Comparison of ENCODE assay signal across 25 mouse cellular contexts in genomic region chr2:59049686-59050085, GRCm38 (mm10).
DNase-seq lines count a peak whose midpoint lies in the region; ATAC-seq lines count a peak whose summit lies in the region.
"Had no signal": no experiment of that assay in that cellular context is flagged by ENCODE, and none has a peak within 500 bp of the region (broad histone marks: within the 10 kb centered on the region; RNA-seq: fewer than 3 reads in every experiment).

No protein-coding gene starts in this region.

- H3K4me1 ChIP-seq in heart, embryonic 13.5 days = peaks cover 17% of the 10 kb centered on the region
- H3K4me1 ChIP-seq in intestine, embryonic 14.5 days (replicated peaks; ENCODE audit: control insufficient read depth, insufficient read depth, low read length) = 0 out of 2 replicates have a peak, but pooled peaks cover 9% of the 10 kb centered on the region
- H3K4me1 ChIP-seq in intestine, embryonic 15.5 days (replicated peaks) = no peaks in the 10 kb centered on the region
- H3K4me1 ChIP-seq: heart, embryonic 10.5 days; hindbrain, embryonic 15.5 days had no signal

- no peaks in the 10 kb centered on the region for H3K9me3 ChIP-seq in heart, embryonic 13.5 days
- H3K9me3 ChIP-seq in intestine, embryonic 14.5 days (ENCODE audit: control insufficient read depth, low read length) = no peaks in the 10 kb centered on the region
- H3K9me3 ChIP-seq in intestine, embryonic 15.5 days = no peaks in the 10 kb centered on the region
- H3K9me3 ChIP-seq: forebrain, embryonic 10.5 days; forebrain, embryonic 13.5 days; G1E; heart, embryonic 10.5 days; heart, embryonic 15.5 days; hindbrain, embryonic 15.5 days had no signal

- H3K27ac ChIP-seq in heart, embryonic 13.5 days (replicated peaks) = 0 out of 2 replicates have a peak overlapping the region, but pooled peaks have one; percentile 53
- H3K27ac ChIP-seq in intestine, embryonic 14.5 days (ENCODE audit: low read depth) = no peak overlapping the region
- H3K27ac ChIP-seq in intestine, embryonic 15.5 days = no peak overlapping the region
- H3K27ac ChIP-seq: forebrain, embryonic 10.5 days; forebrain, embryonic 13.5 days; heart, adult 2 months; heart, embryonic 10.5 days; heart, embryonic 15.5 days; hindbrain, embryonic 15.5 days had no signal

- H3K4me3 ChIP-seq in heart, embryonic 13.5 days = no peak overlapping the region
- H3K4me3 ChIP-seq in intestine, embryonic 14.5 days (ENCODE audit: low read depth, low read length) = no peak overlapping the region
- H3K4me3 ChIP-seq in intestine, embryonic 15.5 days (replicated peaks) = no peak overlapping the region
- H3K4me3 ChIP-seq: forebrain, embryonic 10.5 days; forebrain, embryonic 13.5 days; heart, adult 2 months; heart, embryonic 10.5 days; heart, embryonic 15.5 days; hindbrain, embryonic 15.5 days had no signal

- 40% methylated on average over 4 of the region's 4 CpGs for WGBS in heart, embryonic 13.5 days
- WGBS in intestine, embryonic 14.5 days = 32% methylated on average over 4 of the region's 4 CpGs
- 43% methylated on average over 4 of the region's 4 CpGs for WGBS in intestine, embryonic 15.5 days

- no peaks in the 10 kb centered on the region for H3K36me3 ChIP-seq in heart, embryonic 13.5 days
- no peaks in the 10 kb centered on the region for H3K36me3 ChIP-seq in intestine, embryonic 14.5 days (ENCODE audit: control insufficient read depth, insufficient read depth, low read length)
- no peaks in the 10 kb centered on the region for H3K36me3 ChIP-seq in intestine, embryonic 15.5 days
- H3K36me3 ChIP-seq: forebrain, embryonic 10.5 days; G1E; heart, embryonic 10.5 days; heart, embryonic 15.5 days; hindbrain, embryonic 15.5 days had no signal

- H3K4me2 ChIP-seq in heart, embryonic 13.5 days = no peak overlapping the region
- peak overlapping the region; percentile 2; the same call in 1 of the 2 replicates for H3K4me2 ChIP-seq in intestine, embryonic 14.5 days (ENCODE audit: low read length)
- H3K4me2 ChIP-seq in intestine, embryonic 15.5 days (replicated peaks) = no peak overlapping the region
- H3K4me2 ChIP-seq: forebrain, embryonic 13.5 days; heart, embryonic 15.5 days; hindbrain, embryonic 15.5 days had no signal

- no peak for ATAC-seq in heart, embryonic 13.5 days (ENCODE audit: extremely low read depth, insufficient number of reproducible peaks, low FRiP score, low TSS enrichment)
- ATAC-seq in intestine, embryonic 14.5 days (replicated peaks; ENCODE audit: low FRiP score, low TSS enrichment, low read depth) = no peak
- ATAC-seq in intestine, embryonic 15.5 days = no peak
- ATAC-seq: forebrain, embryonic 13.5 days; intestine, postnatal 0 days had no signal

- H3K27me3 ChIP-seq in heart, embryonic 13.5 days (replicated peaks) = no peaks in the 10 kb centered on the region
- no peaks in the 10 kb centered on the region for H3K27me3 ChIP-seq in intestine, embryonic 14.5 days (replicated peaks; ENCODE audit: control insufficient read depth, insufficient read depth, low read length)
- no peaks in the 10 kb centered on the region for H3K27me3 ChIP-seq in intestine, embryonic 15.5 days (replicated peaks)
- H3K27me3 ChIP-seq: CH12.LX; forebrain, embryonic 13.5 days; heart, embryonic 15.5 days; hindbrain, embryonic 15.5 days had no signal

- DNase-seq in heart, adult 18-20 months = no peak
- DNase-seq in intestine, embryonic 14.5 days (ENCODE audit: low spot score) = no peak
- DNase-seq in retina, postnatal 1 day = peak; percentile 72
- no peak for DNase-seq in left cerebral cortex, adult 8-10 months (ENCODE audit: low spot score in 2 of 2)
- DNase-seq: adrenal gland, adult 2 months; adrenal gland, postnatal 25 days; B cell, adult 2 months; cerebellum, adult 18-20 months; cerebellum, adult 9-10 months; cerebellum, postnatal 14 days; gastrocnemius, postnatal 25 days; heart, adult 2 months; heart, postnatal 14 days; heart, postnatal 4 days; kidney, adult 2 months had no signal

- H3K9ac ChIP-seq in heart, embryonic 13.5 days = no peak overlapping the region
- no peak overlapping the region for H3K9ac ChIP-seq in intestine, embryonic 14.5 days (ENCODE audit: low read length)
- H3K9ac ChIP-seq in intestine, embryonic 15.5 days = no peak overlapping the region
- H3K9ac ChIP-seq: forebrain, embryonic 13.5 days; heart, embryonic 15.5 days; hindbrain, embryonic 15.5 days had no signal
